Mouse (Mus musculus): ENCODE results near the gene Vti1b.
"Not testable (repeated sequence)": the region's sequence is repeated elsewhere in the genome, so short reads cannot be mapped to it uniquely, and the experiment has no call there.

Vti1b gene

GRCm38 (mm10) chr12:79172019-79172941 lies at the start of gene Vti1b:
TSS of gene Vti1b (minus strand) at chr12:79172667.
- DNase-seq: peak; percentile 89 to 90

GRCm38 (mm10) chr12:79217511-79217910 lies 45.0 kb upstream of the Vti1b start:
- no peak for DNase-seq

GRCm38 (mm10) chr12:79211447-79211846 lies 39.0 kb upstream of the Vti1b start:
- no peak for DNase-seq

GRCm38 (mm10) chr12:79208703-79209464 lies 36.4 kb upstream of the Vti1b start, which contains the start of gene Rdh12:
TSS of gene Rdh12 (plus strand) at chr12:79208914.
- DNase-seq: peak; percentile 24 to 37

GRCm38 (mm10) chr12:79201882-79202281 lies 29.4 kb upstream of the Vti1b start:
- no peak for DNase-seq

GRCm38 (mm10) chr12:79197105-79197504 lies 24.6 kb upstream of the Vti1b start:
- no peak for DNase-seq

- peak; percentile 33 to 48 for DNase-seq
Measured at GRCm38 (mm10) chr12:79193441-79193840, 21.0 kb upstream of the Vti1b start.

GRCm38 (mm10) chr12:79192193-79192592 lies 19.7 kb upstream of the Vti1b start, which contains the start of gene Rdh11:
TSS of gene Rdh11 (minus strand) at chr12:79192293.
- DNase-seq: no peak

GRCm38 (mm10) chr12:79191701-79192100 lies 19.2 kb upstream of the Vti1b start:
- peak; percentile 77 to 79 for DNase-seq

- DNase-seq: peak; percentile 40 to 60
Measured at GRCm38 (mm10) chr12:79190931-79191673, 18.6 kb upstream of the Vti1b start.

GRCm38 (mm10) chr12:79185160-79185559 lies 12.7 kb upstream of the Vti1b start:
- DNase-seq: not testable (repeated sequence)

- DNase-seq: no peak
Measured at GRCm38 (mm10) chr12:79175998-79176397, 3.5 kb upstream of the Vti1b start.

GRCm38 (mm10) chr12:79173721-79174120 lies 1.3 kb upstream of the Vti1b start:
- DNase-seq: no peak

- no peak for DNase-seq
Measured at GRCm38 (mm10) chr12:79171269-79171995, 1.0 kb downstream of the Vti1b start.

- DNase-seq: no peak
Measured at GRCm38 (mm10) chr12:79170421-79170820, 2.0 kb downstream of the Vti1b start.

- no peak for DNase-seq
Measured at GRCm38 (mm10) chr12:79169173-79169572, 3.3 kb downstream of the Vti1b start.

- DNase-seq: no peak
Measured at GRCm38 (mm10) chr12:79162876-79163275, 9.6 kb downstream of the Vti1b start.

- DNase-seq: no peak
Measured at GRCm38 (mm10) chr12:79149653-79150052, 22.8 kb downstream of the Vti1b start.

GRCm38 (mm10) chr12:79141384-79141783 lies 31.1 kb downstream of the Vti1b start:
- DNase-seq: no peak

GRCm38 (mm10) chr12:79140811-79141210 lies 31.7 kb downstream of the Vti1b start:
- DNase-seq: no peak

GRCm38 (mm10) chr12:79139417-79139816 lies 33.0 kb downstream of the Vti1b start:
- DNase-seq: no peak

- DNase-seq: no peak
Measured at GRCm38 (mm10) chr12:79138999-79139398, 33.5 kb downstream of the Vti1b start.
